In the genomic region with DNA sequence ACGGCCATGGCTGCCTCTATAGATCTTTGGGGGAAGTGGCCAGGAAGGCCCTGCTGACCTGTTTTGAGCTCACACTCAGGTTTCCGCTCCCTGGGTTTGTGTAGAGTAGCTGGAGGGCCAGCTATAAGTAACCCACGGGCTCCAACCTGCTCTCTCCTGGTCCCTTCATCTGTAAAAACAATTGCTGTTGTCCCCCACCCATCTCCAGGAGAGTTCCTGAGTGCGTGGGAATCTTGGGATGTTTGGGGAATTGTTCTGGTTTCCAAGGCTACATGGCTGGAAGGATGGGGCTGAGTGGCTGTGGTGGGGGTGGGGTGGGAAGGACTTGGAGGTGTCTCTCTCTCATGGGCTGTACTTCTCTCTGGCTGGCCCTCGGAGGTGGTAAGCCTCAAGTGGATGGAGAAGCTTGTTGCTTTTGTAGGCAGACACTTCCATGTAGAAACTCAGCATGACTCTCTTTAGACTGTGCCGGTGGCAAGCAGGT, we compare ENCODE assay signal across 9 mouse cellular contexts.
A peak's percentile ranks its signal among the peaks of the same experiment; 100 is the strongest.
DNase-seq lines count a peak whose midpoint lies in the region; ATAC-seq lines count a peak whose summit lies in the region.
"Had no signal": no experiment of that assay in that cellular context is flagged by ENCODE, and none has a peak within 500 bp of the region (broad histone marks: within the 10 kb centered on the region; RNA-seq: fewer than 3 reads in every experiment).

No protein-coding gene starts in this region.

- H3K4me3 ChIP-seq in neural tube, embryonic 11.5 days (ENCODE audit: low read depth, low read length), result no peak overlapping the region
- 0 out of 2 replicates have a peak overlapping the region, but pooled peaks have one; percentile 18 for H3K4me3 ChIP-seq in heart, embryonic 10.5 days
- no peak overlapping the region for H3K4me3 ChIP-seq in liver, embryonic 11.5 days (ENCODE audit: low read depth, low read length)
- no peak overlapping the region for H3K4me3 ChIP-seq in stomach, embryonic 15.5 days (replicated peaks)

- ATAC-seq in neural tube, embryonic 11.5 days (ENCODE audit: insufficient read depth, low FRiP score, low TSS enrichment), result peak; percentile 50; the same call in 1 of the 2 replicates
- peak; percentile 40 for ATAC-seq in liver, embryonic 11.5 days (replicated peaks; ENCODE audit: low FRiP score)
- peak; percentile 37; the same call in 1 of the 2 replicates for ATAC-seq in stomach, embryonic 15.5 days (ENCODE audit: insufficient read depth, low FRiP score, low read depth)

- peak overlapping the region; percentile 36; the same call in 1 of the 2 replicates for H3K27ac ChIP-seq in neural tube, embryonic 11.5 days (ENCODE audit: low read depth, low read length)
- peak overlapping the region; percentile 80 for H3K27ac ChIP-seq in heart, embryonic 10.5 days
- H3K27ac ChIP-seq in liver, embryonic 11.5 days (ENCODE audit: low read depth, low read length), result peak overlapping the region; percentile 85
- no peak overlapping the region for H3K27ac ChIP-seq in stomach, embryonic 15.5 days

- H3K36me3 ChIP-seq in neural tube, embryonic 11.5 days (ENCODE audit: control insufficient read depth, insufficient read depth, low read length), result no peaks in the 10 kb centered on the region
- H3K36me3 ChIP-seq in heart, embryonic 10.5 days, result no peaks in the 10 kb centered on the region
- no peaks in the 10 kb centered on the region for H3K36me3 ChIP-seq in liver, embryonic 11.5 days (ENCODE audit: control insufficient read depth, insufficient read depth, low read length)
- H3K36me3 ChIP-seq in stomach, embryonic 15.5 days, result no peaks in the 10 kb centered on the region

- DNase-seq in neural tube, embryonic 11.5 days (ENCODE audit: low spot score), result peak; percentile 40
- no peak for DNase-seq in neural tube, embryonic 10.5 days (ENCODE audit: extremely low spot score, low spot score)
- DNase-seq in heart, embryonic 10.5 days (ENCODE audit: low spot score), result peak; percentile 80
- DNase-seq in liver, embryonic 11.5 days (ENCODE audit: low spot score), result no peak
- DNase-seq in right cerebral cortex, adult 2 months (ENCODE audit: low spot score in 2 of 2), result no peak
- DNase-seq in cerebellum, adult 8-10 months, result no peak
- DNase-seq in lung, postnatal 10 days, result no peak
- DNase-seq: cerebellum, adult 18-20 months had no signal

- WGBS in neural tube, embryonic 11.5 days, result 29% methylated on average over 6 of the region's 6 CpGs
- WGBS in heart, embryonic 10.5 days, result 26% methylated on average over 6 of the region's 6 CpGs
- 27% methylated on average over 6 of the region's 6 CpGs for WGBS in liver, embryonic 11.5 days
- 43% methylated on average over 6 of the region's 6 CpGs for WGBS in stomach, embryonic 15.5 days

- H3K4me2 ChIP-seq in neural tube, embryonic 11.5 days (ENCODE audit: low read depth), result no peak overlapping the region
- peak overlapping the region; percentile 56 for H3K4me2 ChIP-seq in liver, embryonic 11.5 days
- no peak overlapping the region for H3K4me2 ChIP-seq in stomach, embryonic 15.5 days

- no peaks in the 10 kb centered on the region for H3K9me3 ChIP-seq in neural tube, embryonic 11.5 days (ENCODE audit: control insufficient read depth, low read length)
- no peaks in the 10 kb centered on the region for H3K9me3 ChIP-seq in heart, embryonic 10.5 days
- H3K9me3 ChIP-seq in liver, embryonic 11.5 days (ENCODE audit: control insufficient read depth, low read length), result no peaks in the 10 kb centered on the region
- no peaks in the 10 kb centered on the region for H3K9me3 ChIP-seq in stomach, embryonic 15.5 days

- no peaks in the 10 kb centered on the region for H3K27me3 ChIP-seq in neural tube, embryonic 11.5 days (ENCODE audit: control insufficient read depth, insufficient read depth, low read length)
- 0 out of 2 replicates have a peak, but pooled peaks cover 5% of the 10 kb centered on the region for H3K27me3 ChIP-seq in heart, embryonic 10.5 days (ENCODE audit: insufficient read depth, poor library complexity, severe bottlenecking)
- no peaks in the 10 kb centered on the region for H3K27me3 ChIP-seq in liver, embryonic 11.5 days (replicated peaks; ENCODE audit: control insufficient read depth, insufficient read depth, low read length)
- no peaks in the 10 kb centered on the region for H3K27me3 ChIP-seq in stomach, embryonic 15.5 days (replicated peaks)

- no peak overlapping the region for H3K9ac ChIP-seq in neural tube, embryonic 11.5 days (ENCODE audit: low read length)
- H3K9ac ChIP-seq in liver, embryonic 11.5 days (ENCODE audit: low read depth, low read length), result peak overlapping the region; percentile 62
- H3K9ac ChIP-seq in stomach, embryonic 15.5 days, result no peak overlapping the region

- peaks cover 21% of the 10 kb centered on the region for H3K4me1 ChIP-seq in neural tube, embryonic 11.5 days (ENCODE audit: control insufficient read depth, insufficient read depth, low read length)
- peaks cover 44% of the 10 kb centered on the region for H3K4me1 ChIP-seq in heart, embryonic 10.5 days
- H3K4me1 ChIP-seq in liver, embryonic 11.5 days (replicated peaks; ENCODE audit: control insufficient read depth, insufficient read depth, low read length), result peaks cover 27% of the 10 kb centered on the region
- H3K4me1 ChIP-seq in stomach, embryonic 15.5 days, result peaks cover 7% of the 10 kb centered on the region; the same call in 1 of the 2 replicates

Comparison
In these comparisons a context has a peak if more than half of its experiments do, and no peak if none do; other contexts are left out.
1. DNase-seq: peak in neural tube, embryonic 11.5 days (single experiment) and heart, embryonic 10.5 days (single experiment); none in neural tube, embryonic 10.5 days (single experiment), liver, embryonic 11.5 days (single experiment), right cerebral cortex, adult 2 months (0 of 2), cerebellum, adult 8-10 months (single experiment) and lung, postnatal 10 days (single experiment).
2. Peak in every context shown above with its lines, with median percentiles within 50 percentile points of each other: ATAC-seq.